Mouse (Mus musculus) mesoderm, embryonic 11.5 days (tissue): ENCODE measurements around the gene Ccdc127.

Experiments
- DNase-seq: peaks from one replicate; pipeline ENCODE4 v3.0.0-alpha.2; 2012; ENCODE audit warnings: low read depth, low spot score

Gene Ccdc127

DNA sequence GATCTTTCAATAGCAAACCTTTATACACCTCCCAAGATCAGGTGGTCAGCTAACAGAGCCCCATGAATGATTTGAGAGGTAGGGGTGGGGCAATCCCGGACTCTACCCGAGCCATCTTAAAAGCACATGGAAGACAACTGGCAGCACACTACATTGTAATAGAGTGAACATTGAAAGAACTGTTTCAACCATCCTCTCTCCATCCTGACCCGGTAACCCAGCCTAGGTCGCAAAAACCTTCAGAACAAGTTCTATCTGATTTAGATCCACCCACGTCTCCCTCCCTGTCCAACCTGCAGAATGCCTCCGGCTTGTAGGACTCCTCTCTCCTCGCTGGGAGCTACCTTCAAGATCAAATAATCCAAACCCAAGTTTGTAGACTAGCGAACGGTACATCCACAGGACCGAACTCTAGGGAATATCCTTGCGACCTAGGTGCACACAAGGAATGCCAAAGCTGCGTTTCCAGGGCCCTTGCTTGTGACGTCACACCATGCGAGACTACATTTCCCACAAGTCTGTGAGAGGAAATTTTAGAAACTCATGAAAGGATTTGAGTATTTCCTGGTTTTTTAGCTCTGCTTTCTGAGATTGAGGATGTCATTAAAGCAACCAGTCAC, 40.4 kb downstream of the Ccdc127 start, which contains the start of gene Zfp72:
Gene Zfp72 (minus strand): TSS at position 466 of the 620 bp plus-strand sequence.
- DNase-seq, result peak; percentile 76

DNA sequence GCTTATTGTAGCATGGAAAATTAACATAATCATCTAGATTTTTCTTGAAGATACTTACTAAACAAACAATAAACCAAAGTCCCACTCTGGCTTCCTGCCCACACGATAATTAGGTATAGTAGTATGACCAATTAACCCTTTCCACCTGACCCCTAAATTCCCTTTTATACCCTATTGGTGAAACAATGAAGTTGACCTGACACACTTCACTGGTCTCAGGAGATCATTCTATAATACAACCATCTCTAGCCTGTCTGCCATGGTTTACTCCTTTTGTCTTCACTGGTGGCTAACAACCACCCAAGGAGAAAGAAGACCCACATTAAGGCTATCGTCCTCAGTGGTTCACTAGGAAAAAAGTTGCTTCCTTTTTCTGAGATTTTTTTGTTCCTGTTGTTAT, 41.0 kb downstream of the Ccdc127 start:
- DNase-seq, result no peak

DNA sequence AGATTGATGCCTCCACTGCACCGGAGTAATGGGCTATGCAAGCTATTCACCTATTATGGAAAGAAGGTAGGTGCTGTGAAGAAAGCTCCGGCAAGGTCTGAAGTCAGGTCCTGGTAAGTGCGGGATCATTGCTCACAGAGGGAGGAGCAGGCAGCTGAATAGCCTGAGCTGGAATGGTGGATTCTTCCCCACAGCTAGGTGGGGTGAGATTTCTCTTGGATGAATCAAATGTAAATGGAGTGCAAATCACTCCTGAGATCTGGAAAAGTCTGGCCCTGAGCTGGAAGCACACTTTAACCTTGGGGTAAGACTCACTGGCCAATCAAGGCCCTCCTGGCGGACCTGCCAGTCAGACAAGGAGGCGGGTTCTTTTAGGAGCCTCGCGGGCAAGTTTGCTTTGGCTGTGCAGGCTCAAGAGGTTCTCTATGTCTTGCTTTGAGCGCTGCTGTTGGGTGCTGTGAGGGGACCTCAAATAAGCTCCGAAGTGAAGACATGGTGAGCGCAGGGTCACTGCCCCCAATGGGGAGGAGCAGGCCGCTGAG, 49.3 kb downstream of the Ccdc127 start, which contains the start of gene Ftl1-ps1:
Gene Ftl1-ps1 (plus strand): TSS at position 397 of the 542 bp plus-strand sequence.
- DNase-seq, result no peak
